Mouse (Mus musculus) thymus, postnatal 0 days (tissue): ENCODE results near the gene Hs3st1. TPM values are rescaled to one million over a fixed set of nuclear protein-coding genes. Genes with fewer than 3 reads are reported as not detected.

Experiments
- DNase-seq: peaks from one replicate; pipeline ENCODE4 v3.0.0-alpha.2; 2015; ENCODE audit warnings: low spot score
- polyA plus RNA-seq: library from polyadenylated mRNA; unstranded; fragments of >200 nt; fragmentation: Nextera tagmentation; extraction: Ambion mirVana; gene quantifications from 2 replicates; pipeline ENCODE4 v1.2.1, GENCODE M21; 2015

The Hs3st1 gene
- polyA plus RNA-seq, 1 experiment from 2014 or later, result 2.7 TPM

GRCm38 (mm10) chr5:39594737-39595136, 160.5 kb downstream of the Hs3st1 start:
- no peak for DNase-seq
